Mouse (Mus musculus): ENCODE data around the gene Vmn2r10. TPM values are rescaled to one million over a fixed set of nuclear protein-coding genes. Genes with fewer than 3 reads are reported as not detected.
"Not testable (repeated sequence)": the region's sequence is repeated elsewhere in the genome, so short reads cannot be mapped to it uniquely, and the experiment has no call there.

The Vmn2r10 gene
- polyA plus RNA-seq (2017; shearing (Covaris generic)) = not detected

- ATAC-seq = not testable (repeated sequence)
Observed at GRCm38 (mm10) chr5:109006427-109006826, at the start of gene Vmn2r10. TSS of gene Vmn2r10 (minus strand) at chr5:109006527.

- ATAC-seq = no peak
Observed at GRCm38 (mm10) chr5:109055286-109055685, 49.0 kb upstream of the Vmn2r10 start.

GRCm38 (mm10) chr5:109032591-109032990 lies 26.3 kb upstream of the Vmn2r10 start:
- no peak for ATAC-seq

GRCm38 (mm10) chr5:108988924-108989323 lies 17.4 kb downstream of the Vmn2r10 start:
- no peak for ATAC-seq

Other genes starting within 250 kb of the Vmn2r10 start
- not detected for gene Rnf212, start 231.5 kb downstream of the Vmn2r10 start, polyA plus RNA-seq (2017; shearing (Covaris generic))
- not detected for gene Tmed11, start 211.2 kb downstream of the Vmn2r10 start, polyA plus RNA-seq (2017; shearing (Covaris generic))
- not detected for gene Vmn2r8, start 197.7 kb downstream of the Vmn2r10 start, polyA plus RNA-seq (2017; shearing (Covaris generic))
- under 1 TPM in 1 of 3 experiments, not detected in 2; 0.13 TPM for gene Vmn2r9, start 153.9 kb downstream of the Vmn2r10 start, polyA plus RNA-seq (2017; shearing (Covaris generic))
- gene Vmn2r11, start 53.0 kb upstream of the Vmn2r10 start, polyA plus RNA-seq (2017; shearing (Covaris generic)) = under 1 TPM in 2 of 3 experiments, not detected in 1; 0.15 to 0.23 TPM
- gene Vmn2r12, start 91.4 kb upstream of the Vmn2r10 start, polyA plus RNA-seq (2017; shearing (Covaris generic)) = not detected
- not detected for gene Vmn2r13, start 185.7 kb upstream of the Vmn2r10 start, polyA plus RNA-seq (2017; shearing (Covaris generic))
- not detected for gene Vmn2r14, start 218.2 kb upstream of the Vmn2r10 start, polyA plus RNA-seq (2017; shearing (Covaris generic))

All from inflammation-experienced regulatory T-cells, adult 6 months (primary cell).